Mouse (Mus musculus): ENCODE measurements around the gene Vamp2. TPM values are rescaled to one million over a fixed set of nuclear protein-coding genes. Genes with fewer than 3 reads are reported as not detected.

Vamp2 gene
- total and polyA plus RNA-seq, 2 experiments: 5.2 to 36.9 TPM

- H3K36me3 ChIP-seq (ENCODE audit: control insufficient read depth, insufficient read depth, low read length): no peaks in the 10 kb centered on the region
- no peaks in the 10 kb centered on the region for H3K27me3 ChIP-seq (ENCODE audit: control insufficient read depth, insufficient read depth, low read length)
- no peaks in the 10 kb centered on the region for H3K4me1 ChIP-seq (ENCODE audit: control insufficient read depth, insufficient read depth, low read length)
- no peak overlapping the region for H3K4me3 ChIP-seq (ENCODE audit: insufficient read depth, low read depth, low read length)
- no peak for TF ChIP-seq CTCF (IDR thresholded peaks at IDR 0.05; ENCODE audit: low read depth, low read length)
- no peak for TF ChIP-seq POLR2A (IDR thresholded peaks at IDR 0.05; ENCODE audit: extremely low read depth, insufficient read depth, low read length)
- DNase-seq (ENCODE audit: extremely low read depth, low read depth, low spot score): no peak
- H3K27ac ChIP-seq (replicated peaks; ENCODE audit: insufficient read depth, low read depth, low read length): no peak overlapping the region
- WGBS: 86% methylated on average over 7 of the region's 7 CpGs
- H3K9ac ChIP-seq (ENCODE audit: low read depth, low read length): no peak overlapping the region
- no peaks in the 10 kb centered on the region for H3K79me2 ChIP-seq (ENCODE audit: control insufficient read depth, insufficient read depth, low read length)
Measured at GRCm38 (mm10) chr11:69081613-69082012, 6.7 kb upstream of the Vamp2 start.

GRCm38 (mm10) chr11:69085608-69086007 is 2.7 kb upstream of the Vamp2 start:
- TF ChIP-seq CTCF (IDR thresholded peaks at IDR 0.05; ENCODE audit: low read depth, low read length): no peak
- TF ChIP-seq POLR2A (IDR thresholded peaks at IDR 0.05; ENCODE audit: extremely low read depth, insufficient read depth, low read length): no peak
- Histone ChIP-seq H3K36me3 (ENCODE audit: control insufficient read depth, insufficient read depth, low read length) (peaks cover 2% of the 10 kb centered on the region; the same call in 1 of the 2 replicates), H3K27me3 (ENCODE audit: control insufficient read depth, insufficient read depth, low read length) (no peaks in the 10 kb centered on the region), H3K4me1 (ENCODE audit: control insufficient read depth, insufficient read depth, low read length) (peaks cover 10% of the 10 kb centered on the region), H3K9ac (ENCODE audit: low read depth, low read length) (no peak overlapping the region), H3K4me3 (ENCODE audit: insufficient read depth, low read depth, low read length) (no peak overlapping the region), H3K79me2 (ENCODE audit: control insufficient read depth, insufficient read depth, low read length) (peaks cover 16% of the 10 kb centered on the region), H3K27ac (replicated peaks; ENCODE audit: insufficient read depth, low read depth, low read length) (no peak overlapping the region)
- no peak for DNase-seq (ENCODE audit: extremely low read depth, low read depth, low spot score)
- whole genome bisulfite sequencing: 70% methylated on average over 6 of the region's 6 CpGs

- H3K27ac ChIP-seq (replicated peaks; ENCODE audit: insufficient read depth, low read depth, low read length): no peak overlapping the region
- H3K4me1 ChIP-seq (ENCODE audit: control insufficient read depth, insufficient read depth, low read length): peaks cover 10% of the 10 kb centered on the region
- TF ChIP-seq POLR2A (IDR thresholded peaks at IDR 0.05; ENCODE audit: extremely low read depth, insufficient read depth, low read length): no peak
- no peak for TF ChIP-seq CTCF (IDR thresholded peaks at IDR 0.05; ENCODE audit: low read depth, low read length)
- H3K36me3 ChIP-seq (ENCODE audit: control insufficient read depth, insufficient read depth, low read length): peaks cover 2% of the 10 kb centered on the region; the same call in 1 of the 2 replicates
- H3K79me2 ChIP-seq (ENCODE audit: control insufficient read depth, insufficient read depth, low read length): peaks cover 16% of the 10 kb centered on the region
- no peak overlapping the region for H3K4me3 ChIP-seq (ENCODE audit: insufficient read depth, low read depth, low read length)
- no peaks in the 10 kb centered on the region for H3K27me3 ChIP-seq (ENCODE audit: control insufficient read depth, insufficient read depth, low read length)
- DNase-seq (ENCODE audit: extremely low read depth, low read depth, low spot score): no peak
- no peak overlapping the region for H3K9ac ChIP-seq (ENCODE audit: low read depth, low read length)
- 76% methylated on average over 6 of the region's 6 CpGs for WGBS
Measured at GRCm38 (mm10) chr11:69086390-69086789, 1.9 kb upstream of the Vamp2 start.

GRCm38 (mm10) chr11:69087082-69087481 is 1.2 kb upstream of the Vamp2 start:
- DNase-seq (ENCODE audit: extremely low read depth, low read depth, low spot score): no peak
- Histone ChIP-seq H3K27ac (replicated peaks; ENCODE audit: insufficient read depth, low read depth, low read length) (no peak overlapping the region), H3K4me3 (ENCODE audit: insufficient read depth, low read depth, low read length) (no peak overlapping the region), H3K27me3 (ENCODE audit: control insufficient read depth, insufficient read depth, low read length) (no peaks in the 10 kb centered on the region), H3K36me3 (ENCODE audit: control insufficient read depth, insufficient read depth, low read length) (peaks cover 2% of the 10 kb centered on the region; the same call in 1 of the 2 replicates), H3K9ac (ENCODE audit: low read depth, low read length) (no peak overlapping the region), H3K79me2 (ENCODE audit: control insufficient read depth, insufficient read depth, low read length) (peaks cover 16% of the 10 kb centered on the region), H3K4me1 (ENCODE audit: control insufficient read depth, insufficient read depth, low read length) (peaks cover 12% of the 10 kb centered on the region)
- TF ChIP-seq POLR2A (IDR thresholded peaks at IDR 0.05; ENCODE audit: extremely low read depth, insufficient read depth, low read length): no peak
- no peak for TF ChIP-seq CTCF (IDR thresholded peaks at IDR 0.05; ENCODE audit: low read depth, low read length)
- 80% methylated on average over 4 of the region's 4 CpGs for WGBS

- Histone ChIP-seq H3K36me3 (ENCODE audit: control insufficient read depth, insufficient read depth, low read length) (peaks cover 2% of the 10 kb centered on the region; the same call in 1 of the 2 replicates), H3K27me3 (ENCODE audit: control insufficient read depth, insufficient read depth, low read length) (no peaks in the 10 kb centered on the region), H3K4me3 (ENCODE audit: insufficient read depth, low read depth, low read length) (no peak overlapping the region), H3K9ac (ENCODE audit: low read depth, low read length) (no peak overlapping the region), H3K4me1 (ENCODE audit: control insufficient read depth, insufficient read depth, low read length) (peaks cover 15% of the 10 kb centered on the region), H3K79me2 (ENCODE audit: control insufficient read depth, insufficient read depth, low read length) (peaks cover 16% of the 10 kb centered on the region), H3K27ac (replicated peaks; ENCODE audit: insufficient read depth, low read depth, low read length) (no peak overlapping the region)
- WGBS: 90% methylated on average over 2 of the region's 2 CpGs
- no peak for DNase-seq (ENCODE audit: extremely low read depth, low read depth, low spot score)
- TF ChIP-seq POLR2A (IDR thresholded peaks at IDR 0.05; ENCODE audit: extremely low read depth, insufficient read depth, low read length) (no peak), CTCF (IDR thresholded peaks at IDR 0.05; ENCODE audit: low read depth, low read length) (no peak)
Measured at GRCm38 (mm10) chr11:69087597-69087996, 693 bp upstream of the Vamp2 start.

GRCm38 (mm10) chr11:69088856-69089615 is 746 bp downstream of the Vamp2 start:
- no peak for DNase-seq (ENCODE audit: extremely low read depth, low read depth, low spot score)
- H3K27me3 ChIP-seq (ENCODE audit: control insufficient read depth, insufficient read depth, low read length): no peaks in the 10 kb centered on the region
- H3K79me2 ChIP-seq (ENCODE audit: control insufficient read depth, insufficient read depth, low read length): peaks cover 16% of the 10 kb centered on the region
- H3K4me3 ChIP-seq (ENCODE audit: insufficient read depth, low read depth, low read length): peak overlapping the region; percentile 96
- TF ChIP-seq POLR2A (IDR thresholded peaks at IDR 0.05; ENCODE audit: extremely low read depth, insufficient read depth, low read length): no peak
- H3K27ac ChIP-seq (replicated peaks; ENCODE audit: insufficient read depth, low read depth, low read length): peak overlapping the region; percentile 97
- H3K4me1 ChIP-seq (ENCODE audit: control insufficient read depth, insufficient read depth, low read length): peaks cover 15% of the 10 kb centered on the region
- WGBS: 8% methylated on average over 25 of the region's 25 CpGs
- peak overlapping the region; percentile 100 for H3K9ac ChIP-seq (ENCODE audit: low read depth, low read length)
- H3K36me3 ChIP-seq (ENCODE audit: control insufficient read depth, insufficient read depth, low read length): peaks cover 2% of the 10 kb centered on the region; the same call in 1 of the 2 replicates

All from liver, adult 2 months (tissue).